Mouse (Mus musculus) embryonic fibroblast, embryonic 13.5 days (primary cell): ENCODE measurements around the gene Ffar1. TPM values are rescaled to one million over a fixed set of nuclear protein-coding genes. Genes with fewer than 3 reads are reported as not detected.
A peak's percentile ranks its signal among the peaks of the same experiment; 100 is the strongest.

Experiments used
- H3K27ac ChIP-seq: 2 replicates; pipeline ENCODE4 v1.5.1; 2012; ENCODE audit warnings: low read length, control low read depth, inconsistent platforms; ENCODE audit not compliant: insufficient read depth
- H3K4me1 ChIP-seq: 2 replicates; pipeline ENCODE4 v1.6.1; 2011; ENCODE audit warnings: low read length; ENCODE audit not compliant: control insufficient read depth, insufficient read depth
- H3K4me3 ChIP-seq: 2 replicates; pipeline ENCODE4 v1.5.1; 2011; ENCODE audit warnings: mild to moderate bottlenecking, control low read depth, low read length; ENCODE audit not compliant: insufficient read depth
- CTCF ChIP-seq: IDR thresholded peaks from 2 replicates; pipeline ENCODE4 v1.5.1; 2011; ENCODE audit warnings: mild to moderate bottlenecking, control low read depth, low read length, moderate library complexity, borderline replicate concordance; ENCODE audit not compliant: insufficient read depth
- POLR2A ChIP-seq: IDR thresholded peaks from 2 replicates; pipeline ENCODE4 v1.6.1; 2011; ENCODE audit warnings: low read depth, mild to moderate bottlenecking, control low read depth, low read length, moderate library complexity
- polyA plus RNA-seq: library from polyadenylated mRNA; stranded (reverse); fragments of >200 nt; gene quantifications from 2 replicates; pipeline ENCODE4 v1.2.4, GENCODE M21; 2011; ENCODE audit warnings: low read depth; ENCODE audit not compliant: missing spikeins, insufficient read length

Gene Ffar1
- polyA plus RNA-seq, 1 experiment = not detected

DNA sequence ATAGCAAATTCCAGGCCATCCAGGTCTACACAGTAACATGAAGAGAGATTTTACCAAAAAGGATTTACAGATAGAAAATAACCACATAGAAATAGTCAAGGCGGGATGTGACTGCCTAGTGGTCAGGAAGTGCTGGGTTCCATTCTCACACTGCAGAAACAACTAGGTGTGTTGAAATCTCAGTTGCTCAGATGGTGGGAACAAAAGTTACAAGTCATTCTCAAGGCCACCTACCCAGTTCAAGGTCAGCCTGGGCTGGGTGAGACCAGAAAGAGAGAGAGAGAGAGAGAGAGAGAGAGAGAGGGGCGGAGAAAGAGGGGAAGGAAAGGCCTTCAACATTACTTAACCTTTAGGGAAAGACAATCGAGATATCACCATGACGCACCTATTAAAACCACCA is 25.5 kb upstream of the Ffar1 start:
- H3K27ac ChIP-seq = no peak overlapping the region

DNA sequence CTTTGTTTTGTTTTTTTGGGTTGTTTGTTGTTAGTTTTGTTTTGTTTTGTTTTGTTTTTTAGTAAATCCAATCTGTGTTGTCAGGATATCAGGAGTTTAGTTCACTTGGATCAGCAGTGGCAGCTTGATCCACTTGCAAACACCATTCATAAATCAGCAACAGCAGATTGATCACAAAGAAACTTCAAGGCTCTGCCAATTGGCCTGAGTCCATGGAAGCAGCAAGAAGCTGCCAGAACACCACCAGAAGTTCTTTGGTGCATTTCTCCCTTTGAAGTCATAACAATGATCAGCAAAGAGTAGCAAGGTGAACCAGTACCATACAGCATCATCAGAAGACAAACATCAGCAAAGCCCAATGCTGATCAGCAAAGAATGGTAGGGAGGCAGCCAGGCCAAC is 22.7 kb upstream of the Ffar1 start:
- no peak for TF ChIP-seq CTCF
- H3K4me3 ChIP-seq = no peak overlapping the region
- no peaks in the 10 kb centered on the region for H3K4me1 ChIP-seq
- H3K27ac ChIP-seq = no peak overlapping the region

More for the DNA sequence above, 25.5 kb upstream of the Ffar1 start:
- no peak for TF ChIP-seq CTCF
- TF ChIP-seq POLR2A = no peak
- Histone ChIP-seq H3K4me1 (no peaks in the 10 kb centered on the region), H3K4me3 (no peak overlapping the region)

GRCm38 (mm10) chr7:30881367-30881766 is 20.0 kb upstream of the Ffar1 start:
- Histone ChIP-seq H3K4me1 (no peaks in the 10 kb centered on the region), H3K27ac (no peak overlapping the region)
- TF ChIP-seq POLR2A = no peak
- TF ChIP-seq CTCF = no peak

DNA sequence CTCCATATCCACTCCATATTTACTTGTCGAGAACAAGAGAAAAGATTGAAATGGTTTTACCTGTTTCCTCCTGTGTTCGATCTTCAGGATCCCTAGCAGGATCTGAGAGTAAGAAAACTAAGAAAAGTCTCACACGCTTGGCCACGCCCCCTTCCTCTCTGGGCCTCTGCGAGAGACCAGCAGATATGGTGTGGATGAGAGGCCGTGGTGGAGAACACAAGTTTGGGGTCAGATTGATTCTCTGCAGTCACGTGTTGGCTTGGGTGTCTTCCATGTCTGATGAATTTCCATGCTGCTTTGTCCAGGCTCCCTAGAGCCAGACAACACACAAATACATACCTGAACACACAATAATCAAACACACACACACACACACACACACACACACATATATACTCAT is 18.8 kb upstream of the Ffar1 start, which contains the start of gene Cd22:
Cd22 (minus strand) TSS at position 167 of the 400 bp plus-strand sequence.
- no peak for TF ChIP-seq CTCF
- TF ChIP-seq POLR2A = no peak
- Histone ChIP-seq H3K27ac (no peak within 1 kb of the TSS), H3K4me3 (no peak within 1 kb of the TSS), H3K4me1 (no peaks in the 10 kb centered on the region)

More at GRCm38 (mm10) chr7:30881367-30881766, 20.0 kb upstream of the Ffar1 start:
- H3K4me3 ChIP-seq = no peak overlapping the region

GRCm38 (mm10) chr7:30878950-30879349 is 17.6 kb upstream of the Ffar1 start:
- Histone ChIP-seq H3K4me1 (no peaks in the 10 kb centered on the region), H3K27ac (no peak overlapping the region), H3K4me3 (no peak overlapping the region)
- TF ChIP-seq CTCF (no peak), POLR2A (no peak)

DNA sequence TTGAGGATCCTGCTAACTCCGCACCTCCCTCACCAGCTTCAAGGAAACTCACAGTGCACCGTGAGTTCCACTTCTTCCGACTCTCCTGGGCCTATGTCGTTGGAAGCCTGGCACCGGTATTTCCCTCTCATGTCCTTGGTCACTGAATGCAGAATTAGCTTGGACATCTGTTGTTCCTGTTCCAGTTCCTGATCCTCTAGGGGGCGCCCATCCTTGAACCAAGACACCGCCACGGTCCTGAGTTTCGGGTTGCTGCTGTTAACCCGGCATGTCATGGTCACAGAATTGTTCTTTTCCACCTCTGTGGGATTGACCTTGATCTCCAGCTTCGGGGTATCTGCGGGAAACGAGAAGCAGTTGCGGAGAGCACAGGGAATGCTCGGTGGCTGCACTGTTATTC is 11.7 kb upstream of the Ffar1 start:
- H3K4me3 ChIP-seq = no peak overlapping the region
- no peak overlapping the region for H3K27ac ChIP-seq
- no peaks in the 10 kb centered on the region for H3K4me1 ChIP-seq
- TF ChIP-seq POLR2A = no peak
- 0 out of 2 replicates have a peak, but pooled peaks have one; percentile 19 for TF ChIP-seq CTCF

DNA sequence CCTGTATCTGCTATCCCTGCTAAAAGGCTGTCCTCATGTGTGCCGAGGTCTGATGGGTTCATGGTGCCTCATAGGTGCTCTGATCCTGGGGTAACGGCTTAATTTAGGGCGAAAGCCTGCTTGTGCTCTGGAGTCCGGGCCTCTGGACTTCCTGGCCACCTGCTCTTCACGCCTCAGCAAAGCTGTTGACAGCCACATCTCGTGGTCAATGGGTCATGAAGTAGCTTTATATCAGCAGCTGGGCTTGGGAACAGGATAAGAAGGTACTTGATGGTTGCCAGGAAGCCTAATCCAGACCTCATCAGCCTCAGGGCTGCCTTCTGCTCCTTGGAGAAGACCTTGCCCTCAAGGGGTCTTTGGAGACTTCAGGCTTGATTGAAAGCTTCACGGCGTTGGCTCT is 2.0 kb upstream of the Ffar1 start:
- Histone ChIP-seq H3K4me1 (no peaks in the 10 kb centered on the region), H3K27ac (no peak overlapping the region), H3K4me3 (no peak overlapping the region)
- no peak for TF ChIP-seq POLR2A
- no peak for TF ChIP-seq CTCF

GRCm38 (mm10) chr7:30859635-30860402 is 1.5 kb downstream of the Ffar1 start:
- Histone ChIP-seq H3K27ac (no peak overlapping the region), H3K4me3 (no peak overlapping the region), H3K4me1 (no peaks in the 10 kb centered on the region)
- TF ChIP-seq POLR2A (no peak), CTCF (peak; percentile 70; the same call in 1 of the 2 replicates)

DNA sequence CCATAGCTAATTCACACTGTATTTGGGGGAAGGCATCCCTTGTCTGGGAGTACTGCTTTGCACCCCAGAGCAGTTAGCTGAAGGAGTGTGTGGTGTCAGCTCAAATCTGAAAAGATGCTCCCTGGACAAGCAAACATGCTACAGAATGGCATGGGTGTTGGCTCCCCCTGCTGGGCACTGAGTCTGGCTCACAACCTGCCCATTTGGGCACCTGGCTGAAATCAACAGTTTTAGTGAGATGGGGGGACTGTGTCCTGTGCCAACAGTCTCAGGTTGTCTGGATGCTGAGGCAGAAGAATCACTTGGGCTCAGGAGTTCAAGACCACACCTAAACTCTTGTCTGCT is 2.1 kb downstream of the Ffar1 start:
- Histone ChIP-seq H3K27ac (no peak overlapping the region), H3K4me1 (no peaks in the 10 kb centered on the region), H3K4me3 (no peak overlapping the region)
- TF ChIP-seq CTCF (peak; percentile 77), POLR2A (no peak)

GRCm38 (mm10) chr7:30857746-30858145 is 3.6 kb downstream of the Ffar1 start:
- no peak overlapping the region for H3K27ac ChIP-seq
- H3K4me1 ChIP-seq = no peaks in the 10 kb centered on the region
- TF ChIP-seq POLR2A (no peak), CTCF (no peak)

More at GRCm38 (mm10) chr7:30857746-30858145, 3.6 kb downstream of the Ffar1 start:
- no peak overlapping the region for H3K4me3 ChIP-seq
